Mouse (Mus musculus): ENCODE results near the gene Mertk. TPM values are rescaled to one million over a fixed set of nuclear protein-coding genes. Genes with fewer than 3 reads are reported as not detected.

The Mertk gene
- total RNA-seq, 2 experiments from 2014 or later = 23.2 to 26.4 TPM

DNA sequence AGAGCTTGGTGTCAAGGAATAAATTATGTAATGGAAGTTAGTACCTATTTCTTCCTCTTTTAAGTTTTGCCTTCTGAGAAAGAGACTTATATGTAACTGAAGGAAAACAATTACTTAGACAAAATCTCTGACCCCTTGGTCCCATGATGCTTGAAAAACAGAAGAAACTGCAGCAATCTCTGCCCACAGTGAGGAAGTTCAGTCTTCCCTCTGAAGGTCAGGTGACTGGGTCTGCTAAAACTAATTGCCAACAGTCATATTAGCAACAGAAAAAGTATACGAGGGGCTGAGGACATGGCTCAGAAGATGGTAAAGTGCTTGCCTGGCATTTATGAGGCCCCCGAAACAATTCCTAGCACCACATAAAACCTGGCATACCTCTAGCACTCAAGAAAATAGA, 20.6 kb downstream of the Mertk start:
- DNase-seq (ENCODE audit: low spot score in 2 of 2) = no peak

DNA sequence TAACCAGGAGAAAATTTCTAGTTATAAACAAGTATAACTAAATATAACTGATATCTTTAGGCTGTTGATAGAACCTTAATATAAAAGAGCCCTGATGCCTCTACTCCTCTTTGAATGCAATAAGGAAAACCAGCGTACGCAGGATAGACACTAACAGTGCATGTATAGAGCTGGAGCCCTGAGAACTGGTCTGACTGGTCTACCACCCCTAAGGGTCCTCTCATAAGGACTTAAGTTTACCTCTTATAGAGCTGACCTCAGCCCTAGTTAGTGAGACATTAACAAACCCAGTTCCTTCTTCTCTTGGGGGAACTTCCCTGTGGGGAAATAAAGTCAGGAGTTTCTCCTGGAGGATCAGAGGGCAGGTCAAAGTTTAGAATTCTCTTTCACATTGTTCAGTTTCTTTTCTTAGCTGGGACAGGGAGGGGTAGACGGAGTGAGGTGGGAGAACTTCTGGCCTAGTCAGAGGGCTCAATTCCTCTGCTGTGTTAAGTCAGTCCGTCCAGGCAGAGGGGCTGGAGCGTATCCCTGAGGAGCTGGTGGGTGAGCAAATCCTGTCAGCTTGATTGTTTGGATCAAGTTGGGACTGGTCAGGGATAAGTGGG, 23.5 kb downstream of the Mertk start:
- no peak for DNase-seq (ENCODE audit: low spot score in 2 of 2)

DNA sequence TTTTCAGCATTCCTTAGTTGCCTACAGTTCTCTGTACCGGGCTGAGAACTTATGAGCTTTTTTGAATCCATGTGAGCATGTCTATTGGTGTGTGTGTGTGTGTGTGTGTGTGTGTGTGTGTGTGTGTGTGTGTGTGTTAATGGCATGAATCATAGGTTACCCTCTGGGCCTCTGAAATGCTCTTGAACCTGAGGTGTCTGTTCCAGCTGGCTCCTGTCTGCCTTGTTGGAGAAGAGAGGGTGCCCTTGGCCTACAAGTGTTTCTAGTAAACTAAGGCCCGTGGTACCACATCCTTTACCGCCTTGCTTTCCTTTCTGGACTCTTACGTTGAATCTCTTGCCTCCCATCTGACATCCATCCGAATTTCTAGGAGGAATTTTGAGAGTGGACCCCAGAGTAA, 27.3 kb downstream of the Mertk start:
- DNase-seq (ENCODE audit: low spot score in 2 of 2) = no peak

DNA sequence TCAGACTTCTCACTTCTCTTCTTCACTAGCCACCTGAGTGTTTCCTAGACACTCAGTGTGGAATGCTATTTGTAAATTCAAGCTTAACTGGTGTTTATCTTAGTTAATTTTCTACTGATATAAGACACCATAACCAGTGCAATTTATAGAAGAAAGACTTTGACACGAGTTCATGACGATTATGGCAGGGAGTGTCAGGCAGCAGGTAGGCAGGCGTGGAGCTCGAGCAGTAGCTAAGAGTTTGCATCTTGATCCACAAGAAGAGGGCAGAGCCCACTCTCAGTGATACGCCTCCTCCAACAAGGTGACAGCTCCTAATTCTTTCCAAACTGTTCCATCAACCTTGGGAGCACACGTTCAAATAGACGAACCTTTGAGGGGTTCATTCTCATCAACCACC, 27.9 kb downstream of the Mertk start:
- DNase-seq (ENCODE audit: low spot score in 2 of 2) = no peak

DNA sequence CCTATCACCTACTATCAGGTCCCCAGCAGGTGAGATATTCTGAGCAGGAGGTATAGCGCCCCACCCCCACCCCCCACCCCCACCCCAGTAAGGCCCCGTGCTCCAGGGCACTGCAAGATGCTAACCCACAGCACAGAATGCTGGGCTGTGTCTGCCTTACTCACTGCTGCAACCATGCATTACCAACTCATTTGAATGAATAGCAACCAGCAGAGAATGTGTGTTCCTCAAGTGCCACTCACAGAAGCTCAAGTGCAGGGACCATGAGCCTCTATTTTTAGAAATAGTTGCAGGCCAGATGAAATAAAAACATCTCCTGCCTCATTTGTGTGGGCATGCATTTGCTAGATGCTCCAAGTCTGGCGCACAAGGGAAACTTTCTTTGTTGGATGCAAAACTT, 28.8 kb downstream of the Mertk start:
- no peak for DNase-seq (ENCODE audit: low spot score in 2 of 2)

DNA sequence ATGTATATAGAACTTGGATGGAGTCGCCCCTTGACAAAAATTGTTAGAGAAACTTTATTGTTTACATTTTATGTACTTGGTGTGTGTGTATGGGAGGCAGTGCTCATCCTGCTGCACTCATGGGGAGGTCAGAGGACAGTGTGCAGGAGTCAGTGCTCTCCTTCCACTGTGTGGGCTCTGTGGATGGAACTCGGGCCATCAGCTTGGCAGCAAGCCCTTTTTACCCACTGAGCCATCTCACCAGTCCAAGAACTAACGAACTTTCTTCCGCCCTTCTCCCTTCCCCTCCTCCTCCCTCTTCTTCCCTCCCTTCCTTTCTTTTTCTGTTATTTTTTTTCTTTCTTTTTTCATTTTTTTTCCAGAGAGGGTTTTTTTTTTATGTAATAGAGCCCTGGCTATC, 29.3 kb downstream of the Mertk start:
- DNase-seq (ENCODE audit: low spot score in 2 of 2) = no peak

DNA sequence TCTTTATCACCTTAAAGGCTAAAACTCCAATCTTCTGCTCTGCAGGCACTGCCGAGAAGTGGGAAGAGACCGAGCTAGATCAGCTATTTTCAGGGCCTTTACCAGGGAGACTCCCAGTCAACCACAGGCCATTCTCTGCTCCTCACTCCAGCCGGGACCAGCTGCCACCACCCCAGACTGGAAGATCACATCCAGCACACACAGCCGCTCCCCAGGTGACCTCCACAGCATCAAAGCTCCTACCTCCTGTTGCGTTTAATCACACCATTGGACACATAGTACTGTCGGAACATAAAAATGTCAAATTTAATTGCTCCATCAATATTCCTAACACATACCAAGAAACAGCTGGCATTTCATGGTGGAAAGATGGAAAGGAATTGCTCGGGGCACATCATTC, 30.4 kb downstream of the Mertk start:
- DNase-seq (ENCODE audit: low spot score in 2 of 2) = no peak

DNA sequence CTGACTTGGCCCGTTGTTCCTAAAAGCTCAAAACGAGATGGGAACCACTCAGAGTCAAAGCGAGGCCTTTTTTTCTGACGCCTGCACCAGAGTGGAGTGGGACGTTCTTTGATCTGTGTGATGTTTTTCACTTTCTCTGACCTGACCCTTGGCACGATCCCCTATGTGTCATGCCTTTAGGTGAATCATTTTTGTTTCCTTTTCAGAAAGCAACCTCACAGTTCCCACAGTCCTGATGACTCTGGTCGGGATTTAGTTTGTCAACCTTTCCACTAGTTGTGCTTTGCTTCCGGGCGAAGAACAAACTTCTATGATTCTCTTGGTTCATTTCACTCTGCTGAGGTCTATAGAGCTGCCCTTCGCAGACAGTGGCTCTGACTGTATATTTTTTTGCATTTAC, 32.8 kb downstream of the Mertk start:
- no peak for DNase-seq (ENCODE audit: low spot score in 2 of 2)

DNA sequence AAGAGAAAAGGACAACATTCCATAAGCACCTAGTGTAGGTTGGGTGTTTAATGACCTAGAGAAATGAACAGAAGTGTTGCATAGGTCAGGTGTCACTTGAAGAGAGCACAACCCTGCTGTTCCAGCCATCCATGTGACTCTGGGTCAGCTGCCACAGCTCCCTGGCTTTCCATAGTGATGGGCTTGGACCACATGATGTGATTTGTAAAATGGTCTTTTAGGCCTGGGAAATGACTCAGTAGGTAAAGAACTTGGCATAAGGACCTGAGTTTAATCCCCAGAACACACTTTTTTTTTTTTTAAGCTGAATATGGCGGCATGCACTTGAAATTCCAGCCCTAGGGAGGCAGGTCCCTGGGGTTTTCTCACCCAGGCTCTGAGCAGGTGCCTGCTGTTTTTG, 33.2 kb downstream of the Mertk start:
- no peak for DNase-seq (ENCODE audit: low spot score in 2 of 2)

DNA sequence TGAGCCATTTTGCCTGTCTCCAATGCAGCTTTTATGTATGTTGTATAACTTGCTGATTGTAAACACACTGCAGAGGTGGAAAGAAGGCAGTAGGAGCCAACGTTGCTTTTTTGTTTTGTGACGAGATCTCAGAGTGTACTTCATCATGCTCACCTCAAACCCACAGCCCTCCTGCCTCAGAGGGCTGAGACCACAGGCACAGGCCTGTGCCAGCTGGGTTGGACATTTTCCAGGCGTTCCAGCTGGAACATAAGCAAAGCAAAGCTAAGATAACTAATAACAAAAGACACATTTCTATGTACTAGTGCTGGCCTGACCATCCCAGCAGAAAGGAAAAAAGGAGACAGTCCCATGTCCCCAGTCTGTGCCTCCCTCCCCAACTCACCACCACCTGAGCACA, 36.3 kb downstream of the Mertk start:
- no peak for DNase-seq (ENCODE audit: low spot score in 2 of 2)

DNA sequence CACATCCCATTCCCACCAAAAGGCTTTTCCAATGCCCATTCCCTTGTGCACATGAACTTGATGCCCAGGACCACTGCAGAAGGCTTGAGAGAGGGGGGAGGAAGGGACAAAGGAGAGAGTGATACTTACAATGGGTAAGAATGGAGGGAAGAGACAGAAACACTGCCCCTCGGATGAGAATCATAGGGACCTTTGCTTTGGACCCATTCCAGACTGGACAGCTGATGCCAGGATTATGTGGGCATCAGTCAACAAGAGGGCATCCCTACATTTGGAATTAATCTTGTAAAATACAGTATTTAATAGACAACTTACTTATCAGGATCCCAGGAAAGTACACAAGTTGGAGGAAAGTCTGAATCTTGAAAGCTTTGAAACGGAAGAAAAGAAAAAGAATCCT, 38.3 kb downstream of the Mertk start:
- DNase-seq (ENCODE audit: low spot score in 2 of 2) = no peak

DNA sequence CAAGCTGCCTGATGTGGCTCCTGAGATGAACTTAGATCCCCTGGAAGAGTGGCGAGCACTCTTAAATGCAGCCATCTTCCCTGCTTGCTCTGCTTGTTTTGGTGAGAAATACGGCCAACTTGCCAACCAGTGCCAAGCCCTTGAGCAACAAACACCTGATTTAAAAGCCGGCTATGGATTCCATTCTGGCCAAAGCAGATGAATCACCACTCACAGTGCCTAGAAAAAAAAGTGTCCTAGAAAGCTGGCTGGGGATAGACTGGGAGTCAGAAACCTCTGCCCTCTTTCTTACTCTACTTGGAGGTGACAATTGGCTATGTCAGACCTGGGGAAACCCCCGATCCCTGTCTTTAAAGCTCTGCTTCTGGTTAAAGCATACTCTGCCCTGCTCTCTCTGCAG, 39.0 kb downstream of the Mertk start:
- DNase-seq (ENCODE audit: low spot score in 2 of 2) = no peak

DNA sequence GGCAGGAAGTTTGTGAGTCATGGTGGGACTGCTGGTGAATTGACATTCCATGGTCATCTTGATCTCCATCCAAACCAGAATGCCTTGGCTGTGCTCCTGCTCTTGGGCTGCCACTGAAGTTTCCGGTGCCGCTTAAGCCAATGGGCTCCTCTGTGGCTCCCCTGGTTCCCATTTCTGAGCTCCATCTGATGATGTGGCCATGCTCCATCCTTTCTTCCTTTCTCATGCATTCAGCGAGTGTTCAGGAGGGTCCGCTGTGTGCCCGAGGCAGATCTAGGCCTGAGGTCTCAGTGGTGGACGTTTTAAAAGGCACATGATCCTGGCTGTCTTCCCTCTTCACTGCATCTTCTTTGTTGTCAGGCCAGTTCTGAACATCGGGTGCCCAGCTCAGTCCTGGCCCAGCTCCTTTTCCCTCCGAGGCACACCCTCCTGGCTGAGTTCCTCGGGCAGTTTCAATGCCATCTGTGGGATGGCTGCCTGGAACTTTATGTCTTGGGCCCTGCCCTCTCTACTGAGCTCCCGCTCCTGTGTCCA, 40.0 kb downstream of the Mertk start:
- peak; percentile 35 to 62 for DNase-seq (ENCODE audit: low spot score in 2 of 2)

DNA sequence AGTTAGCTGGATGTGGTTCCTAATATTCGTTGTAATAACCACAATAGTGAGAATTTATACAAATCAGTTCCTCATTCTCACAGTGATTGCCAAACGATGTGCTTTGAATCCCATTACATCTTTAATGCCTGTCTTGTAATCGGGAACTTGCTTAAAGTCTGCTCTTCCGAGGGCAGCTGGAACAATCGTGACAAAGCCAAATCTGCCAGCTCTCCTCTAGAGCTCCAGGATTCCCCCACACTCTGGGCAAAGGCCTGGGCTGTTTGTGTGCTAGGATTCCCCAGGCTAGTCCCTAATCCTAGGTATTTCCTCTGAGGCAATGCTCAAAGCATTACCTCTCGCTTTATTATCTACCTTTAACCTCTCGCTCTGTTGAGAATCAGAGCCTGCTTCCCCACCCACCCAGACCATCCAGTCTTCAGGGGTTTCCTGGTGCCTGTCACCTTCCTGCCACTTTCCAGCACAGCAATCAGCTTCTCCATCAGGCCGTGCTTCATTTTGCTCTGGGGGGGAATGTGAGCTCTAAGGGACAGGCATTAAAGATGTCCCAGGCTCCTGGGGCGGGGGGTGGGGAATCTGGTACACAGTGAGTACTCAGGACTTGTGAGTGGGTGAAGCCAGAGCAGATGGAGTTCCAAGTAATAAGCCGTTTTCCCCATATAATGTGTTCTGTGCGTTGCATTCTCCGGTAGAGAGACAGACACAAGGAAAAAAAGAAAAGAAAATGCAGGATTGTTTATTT, 47.3 kb downstream of the Mertk start:
- DNase-seq (ENCODE audit: low spot score in 2 of 2) = no peak

DNA sequence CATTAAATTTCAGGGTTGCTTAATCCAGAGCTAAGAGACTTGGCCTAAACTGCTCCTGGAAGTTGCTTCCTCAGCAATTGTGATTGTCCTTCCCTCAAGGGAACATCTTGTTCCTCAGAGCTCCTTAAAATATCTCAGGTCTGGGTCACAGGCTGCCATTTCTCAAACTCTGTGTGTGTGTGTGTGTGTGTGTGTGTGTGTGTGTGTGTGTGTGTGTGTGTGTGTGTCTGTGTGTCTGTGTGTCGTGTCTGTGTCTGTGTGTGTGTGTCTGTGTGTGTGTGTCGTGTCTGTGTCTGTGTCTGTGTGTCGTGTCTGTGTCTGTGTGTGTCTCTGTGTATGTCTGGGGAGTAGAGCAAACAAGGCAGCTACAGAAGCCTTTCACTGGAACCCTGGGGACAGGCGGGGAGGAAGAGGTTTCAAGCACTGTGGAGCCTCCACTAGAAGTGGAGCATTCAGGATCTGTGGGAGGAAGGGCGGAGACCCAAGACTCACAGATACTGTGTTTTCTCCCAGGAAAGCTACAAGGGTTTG, 47.9 kb downstream of the Mertk start:
- no peak for DNase-seq (ENCODE audit: low spot score in 2 of 2)

DNA sequence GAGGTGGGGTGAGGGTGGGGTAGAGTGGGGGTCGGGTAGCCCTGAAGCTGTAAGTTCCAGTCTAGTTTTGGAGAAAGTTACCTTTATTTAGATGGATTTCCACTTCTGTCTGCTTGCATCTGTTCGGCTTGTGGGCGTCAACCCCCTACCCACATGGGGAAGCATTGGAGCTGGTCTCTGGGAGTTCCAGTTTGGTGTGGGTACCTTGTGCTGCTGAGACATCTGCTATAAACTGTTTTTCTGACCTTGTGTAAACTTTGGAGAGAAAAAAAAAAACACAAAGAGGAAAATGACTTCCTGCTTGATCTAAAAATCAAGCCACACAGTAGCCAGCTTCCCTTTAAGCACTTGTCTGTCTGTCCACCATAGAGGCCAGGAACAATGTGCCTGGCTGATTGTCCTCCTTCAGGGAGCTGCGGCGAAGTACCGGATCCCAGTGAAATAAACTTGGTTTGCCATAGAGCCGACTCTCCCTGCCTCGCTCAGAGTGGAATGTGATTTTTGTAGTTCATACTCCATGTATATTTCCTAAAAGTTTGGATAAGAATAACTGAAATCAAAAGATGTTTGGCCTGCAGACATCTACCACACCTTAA, 48.8 kb downstream of the Mertk start:
- no peak for DNase-seq (ENCODE audit: low spot score in 2 of 2)

DNA sequence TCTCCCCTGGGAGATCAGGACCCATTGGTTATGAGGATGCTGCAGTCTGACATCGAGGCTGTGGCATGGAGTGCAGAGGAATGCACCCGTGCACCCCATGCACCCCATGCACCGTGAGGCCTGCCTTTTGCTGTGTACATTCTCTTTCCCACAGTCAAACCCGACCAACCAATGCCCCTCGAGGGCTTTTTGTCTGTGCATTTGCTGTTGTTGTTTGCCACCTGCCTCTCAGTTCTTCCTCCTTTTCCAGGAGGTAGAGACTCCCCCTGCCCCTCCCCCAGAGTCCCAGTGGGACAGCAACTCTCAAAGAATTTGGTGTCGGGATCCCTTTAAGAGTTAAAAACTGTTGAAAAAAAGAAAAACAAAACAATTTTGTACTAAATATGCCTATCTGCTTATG, 49.4 kb downstream of the Mertk start:
- DNase-seq (ENCODE audit: low spot score in 2 of 2) = no peak

DNA sequence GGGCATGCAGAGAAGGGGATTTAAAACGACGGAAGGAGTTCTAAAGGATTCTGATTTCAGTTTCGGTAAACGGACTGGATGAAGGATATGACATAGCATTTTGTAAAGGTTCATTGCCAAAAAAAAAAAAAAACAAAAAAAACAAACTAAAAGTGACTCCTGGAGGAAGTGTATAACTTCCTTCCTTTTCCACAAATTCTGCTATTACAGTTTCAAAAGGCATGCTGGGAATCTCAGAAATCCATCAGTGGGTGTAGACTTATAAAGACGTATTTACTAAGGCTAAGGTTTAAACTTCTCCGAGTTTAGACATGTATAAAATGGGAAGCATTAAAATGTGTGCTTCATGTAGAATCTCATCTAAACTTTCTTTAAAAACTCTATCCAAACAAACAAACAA, 52.3 kb downstream of the Mertk start:
- no peak for DNase-seq (ENCODE audit: low spot score in 2 of 2)

DNA sequence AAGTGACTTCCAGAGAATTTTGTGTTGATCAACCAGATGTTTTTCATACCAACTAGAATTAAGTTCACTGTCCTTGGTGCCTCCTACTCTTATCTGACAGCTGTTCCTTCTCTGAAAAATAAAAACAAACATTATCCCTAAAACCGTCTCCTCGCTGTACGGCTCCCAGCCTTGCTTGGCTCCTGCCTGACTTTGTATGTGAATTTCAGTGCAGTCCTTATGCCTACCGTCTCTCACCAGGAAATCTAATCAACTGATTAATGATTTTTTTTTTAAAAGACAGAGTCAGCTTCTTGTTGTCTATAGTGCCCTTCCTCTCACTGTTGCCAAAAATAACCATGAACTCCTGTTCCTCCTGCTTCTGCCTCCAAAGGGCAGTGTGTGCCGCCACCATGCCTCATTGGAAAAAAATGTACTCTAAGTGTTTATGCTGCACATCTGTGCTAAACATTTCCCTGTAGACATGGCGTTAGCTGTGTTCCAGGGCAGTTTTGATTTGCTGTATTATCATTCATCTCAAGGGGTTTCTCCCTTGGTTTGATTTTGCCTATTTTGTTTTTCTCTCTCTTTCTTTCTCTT, 54.6 kb downstream of the Mertk start:
- DNase-seq (ENCODE audit: low spot score in 2 of 2) = no peak

DNA sequence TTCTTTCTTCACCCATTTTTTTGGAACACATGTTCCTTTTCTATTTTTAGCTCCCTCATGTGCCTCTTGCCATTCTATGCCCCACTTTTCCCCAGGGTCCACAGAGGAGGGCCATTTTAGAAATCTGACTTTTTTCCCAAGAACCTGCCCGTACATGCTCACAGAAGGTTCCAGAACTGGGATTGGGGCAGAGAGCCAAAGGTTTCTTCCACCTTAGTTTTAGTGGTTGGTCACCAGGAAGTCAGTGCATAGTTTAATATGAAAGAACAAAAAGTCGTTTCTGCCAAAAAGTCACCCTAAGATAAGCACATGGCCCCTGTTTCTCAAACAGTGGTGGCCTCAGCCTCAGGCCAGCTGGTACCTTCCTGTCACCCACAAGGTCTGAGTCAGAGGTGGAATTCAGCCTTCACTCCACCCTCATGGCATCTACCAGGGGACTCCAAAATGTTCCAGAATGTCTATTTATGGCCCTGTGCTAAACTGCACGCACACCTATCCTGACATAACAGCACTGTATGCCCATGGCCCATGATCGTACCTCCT, 56.5 kb downstream of the Mertk start:
- DNase-seq (ENCODE audit: low spot score in 2 of 2) = no peak

DNA sequence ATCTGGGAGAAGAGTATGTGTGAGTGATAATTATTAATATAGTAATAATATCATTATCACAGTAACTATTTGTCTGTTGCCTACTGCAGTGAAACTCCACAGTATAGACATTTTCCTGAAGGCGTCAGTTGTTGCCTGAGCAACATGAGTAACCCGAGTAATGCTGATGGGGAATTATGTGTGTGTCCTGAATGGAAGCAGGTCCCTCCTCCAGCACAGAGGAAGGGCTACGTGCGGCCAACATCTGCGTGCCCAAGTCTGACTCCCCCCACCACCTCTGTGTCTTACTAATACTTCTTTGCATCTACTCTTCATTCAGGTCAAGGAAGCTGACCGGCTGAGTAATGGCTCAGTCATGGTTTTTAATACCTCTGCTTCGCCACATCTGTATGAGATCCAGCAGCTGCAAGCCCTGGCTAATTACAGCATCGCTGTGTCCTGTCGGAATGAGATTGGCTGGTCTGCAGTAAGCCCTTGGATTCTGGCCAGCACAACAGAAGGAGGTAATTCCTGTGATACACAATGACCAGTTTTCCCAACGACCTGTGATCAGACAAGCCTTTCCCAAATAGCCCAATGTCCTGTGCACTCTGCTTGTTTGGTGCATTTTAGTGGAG, 60.1 kb downstream of the Mertk start:
- DNase-seq (ENCODE audit: low spot score in 2 of 2) = no peak

All from left cerebral cortex, adult 18-20 months (tissue).